Mouse (Mus musculus) CH12.LX (cell line): ENCODE results near the gene Inpp5b. TPM values are rescaled to one million over a fixed set of nuclear protein-coding genes. Genes with fewer than 3 reads are reported as not detected.

Experiments
- DNase-seq: peaks from one replicate; pipeline ENCODE4 v3.0.0-alpha.2; 2013; ENCODE audit errors: extremely low read depth
- H3K27ac ChIP-seq: 2 replicates; pipeline ENCODE4 v1.5.1; 2012; ENCODE audit warnings: low read depth, mild to moderate bottlenecking, control low read depth, moderate library complexity; ENCODE audit not compliant: insufficient read depth
- H3K27me3 ChIP-seq: replicated peaks from 2 replicates; pipeline ENCODE3; 2012; ENCODE audit warnings: inconsistent platforms
- H3K36me3 ChIP-seq, 2 experiments: replicated peaks in 1 of 2; 2 replicates each; pipeline versions ENCODE3 to v1.6.1; 2012; ENCODE audit warnings: inconsistent platforms in 1 of 2, low read length in 1 of 2, mild to moderate bottlenecking in 1 of 2, mixed read lengths in 1 of 2, moderate library complexity in 1 of 2; ENCODE audit not compliant: control insufficient read depth in 1 of 2, insufficient read depth in 1 of 2
- H3K4me1 ChIP-seq, 2 experiments: 2 replicates each; pipeline ENCODE4 v1.6.1; 2012; ENCODE audit warnings: inconsistent platforms in 1 of 2, moderate library complexity in 1 of 2; ENCODE audit not compliant: insufficient read depth in 2 of 2, control insufficient read depth in 1 of 2
- H3K4me2 ChIP-seq: 2 replicates; pipeline ENCODE4 v1.6.1; 2012; ENCODE audit warnings: low read depth, mild to moderate bottlenecking, control low read depth; ENCODE audit not compliant: poor library complexity, insufficient read depth, severe bottlenecking
- H3K4me3 ChIP-seq, 3 experiments: fragments of 150-350 bp in 1 of 3; sonication (generic) in 1 of 3; replicated peaks in 1 of 3; 2 replicates each; pipeline versions ENCODE3 to v1.5.1; 2011 to 2012; ENCODE audit warnings: low read depth in 2 of 3, low read length in 2 of 3, mild to moderate bottlenecking in 2 of 3, moderate library complexity in 2 of 3, control low read depth in 1 of 3, improper control_type of control experiment in 1 of 3, inconsistent platforms in 1 of 3, mixed read lengths in 1 of 3; ENCODE audit not compliant: poor library complexity in 1 of 3
- H3K79me2 ChIP-seq: replicated peaks from 2 replicates; pipeline ENCODE4 v1.6.1; 2012; ENCODE audit warnings: mild to moderate bottlenecking, moderate library complexity; ENCODE audit not compliant: control insufficient read depth, poor library complexity, insufficient read depth, severe bottlenecking; ENCODE audit errors: extremely low read depth
- H3K9ac ChIP-seq: 2 replicates; pipeline ENCODE4 v1.6.1; 2012; ENCODE audit warnings: low read depth, mild to moderate bottlenecking, control low read depth, moderate library complexity; ENCODE audit not compliant: insufficient read depth
- H3K9me3 ChIP-seq: replicated peaks from 2 replicates; pipeline ENCODE3; 2012; ENCODE audit warnings: low read length, inconsistent platforms, mixed read lengths
- BHLHE40 ChIP-seq: IDR thresholded peaks from 2 replicates; pipeline ENCODE4 v1.6.1; 2011; ENCODE audit warnings: mild to moderate bottlenecking, low read depth, low read length, improper control_type of control experiment
- CHD1 ChIP-seq: IDR thresholded peaks from 2 replicates; pipeline ENCODE4 v1.6.1; 2012; ENCODE audit warnings: low read depth, low read length, improper control_type of control experiment, inconsistent platforms
- CHD2 ChIP-seq: IDR thresholded peaks from 2 replicates; pipeline ENCODE4 v1.6.1; 2011; ENCODE audit warnings: low read length, improper control_type of control experiment
- E2F4 ChIP-seq: IDR thresholded peaks from 2 replicates; pipeline ENCODE4 v1.6.1; 2011; ENCODE audit warnings: low read depth, low read length, improper control_type of control experiment; ENCODE audit not compliant: insufficient replicate concordance
- ETS1 ChIP-seq: conservative IDR thresholded peaks from 2 replicates; pipeline ENCODE4 v1.6.1; 2012; ENCODE audit warnings: low read depth, mild to moderate bottlenecking, inconsistent platforms, low read length, improper control_type of control experiment, moderate library complexity
- GABPA ChIP-seq: IDR thresholded peaks from 2 replicates; pipeline ENCODE4 v1.6.1; 2012; ENCODE audit warnings: low read depth, low read length, improper control_type of control experiment, inconsistent platforms; ENCODE audit not compliant: insufficient replicate concordance
- KAT2A ChIP-seq: IDR thresholded peaks from 2 replicates; pipeline ENCODE4 v1.6.1; 2012; ENCODE audit warnings: low read length, improper control_type of control experiment, inconsistent platforms; ENCODE audit not compliant: insufficient replicate concordance
- MAZ ChIP-seq: IDR thresholded peaks from 2 replicates; pipeline ENCODE4 v1.6.1; 2012; ENCODE audit warnings: low read depth, mild to moderate bottlenecking, inconsistent platforms, low read length, improper control_type of control experiment, moderate library complexity
- MYC ChIP-seq: IDR thresholded peaks from 2 replicates; pipeline ENCODE4 v1.6.1; 2011; ENCODE audit warnings: low read depth, mild to moderate bottlenecking, improper control_type of control experiment, low read length
- PAX5 ChIP-seq: IDR thresholded peaks from 2 replicates; pipeline ENCODE4 v1.6.1; 2012; ENCODE audit warnings: low read length, inconsistent platforms, mixed read lengths
- RAD21 ChIP-seq: IDR thresholded peaks from 2 replicates; pipeline ENCODE4 v1.6.1; 2011; ENCODE audit warnings: low read depth, mild to moderate bottlenecking, low read length, improper control_type of control experiment, moderate library complexity
- TBP ChIP-seq: conservative IDR thresholded peaks from 2 replicates; pipeline ENCODE4 v1.6.1; 2011; ENCODE audit warnings: low read depth, low read length, improper control_type of control experiment
- TCF12 ChIP-seq: IDR thresholded peaks from 2 replicates; pipeline ENCODE4 v1.6.1; 2014; ENCODE audit warnings: low read depth, mild to moderate bottlenecking, inconsistent platforms, low read length, improper control_type of control experiment
- UBTF ChIP-seq: IDR thresholded peaks from 2 replicates; pipeline ENCODE4 v1.6.1; 2012; ENCODE audit warnings: low read depth, mild to moderate bottlenecking, inconsistent platforms, low read length, improper control_type of control experiment, moderate library complexity
- ZC3H11A ChIP-seq: IDR thresholded peaks from 2 replicates; pipeline ENCODE4 v1.6.1; 2012; ENCODE audit warnings: low read depth, mild to moderate bottlenecking, inconsistent platforms, low read length, improper control_type of control experiment
- ZKSCAN1 ChIP-seq: IDR thresholded peaks from 2 replicates; pipeline ENCODE4 v1.6.1; 2012; ENCODE audit warnings: low read depth, inconsistent platforms, low read length, improper control_type of control experiment, borderline replicate concordance
- ZMIZ1 ChIP-seq: IDR thresholded peaks from 2 replicates; pipeline ENCODE4 v1.6.1; 2012; ENCODE audit warnings: low read depth, mild to moderate bottlenecking, inconsistent platforms, low read length, improper control_type of control experiment
- dilution Hi-C: fragments of 300-500 bp; cut with MboI; formaldehyde crosslinking; loops from 2 replicates; pipeline ENCODE4 v1.14.3; 2020; ENCODE audit warnings: low sequenced_read_pairs; ENCODE audit not compliant: extremely low pct_unique_long_range_greater_than_20kb, extremely low pct_ligation_motif_present
- in situ Hi-C: fragments of 300-500 bp; cut with MboI; formaldehyde crosslinking; loops from 3 replicates; pipeline ENCODE4 v1.14.3; 2019; ENCODE audit warnings: low sequenced_read_pairs, low pct_ligation_motif_present, low pct_unique_long_range_greater_than_20kb, mixed read lengths
- polyA plus RNA-seq: library from polyadenylated mRNA; unstranded; fragments of >175 nt; gene quantifications from 2 replicates; pipeline ENCODE4 v1.2.1, GENCODE M21; 2012; ENCODE audit warnings: low read depth; ENCODE audit not compliant: insufficient read length
- total RNA-seq, 2 experiments: library from RNA; depleted of rRNA; stranded (reverse); fragments of 300-350 nt in 1 of 2; fragments of >200 nt in 1 of 2; gene quantifications; 2 replicates each; pipeline ENCODE4 v1.2.3; 2012 to 2014

Gene Inpp5b
- total and polyA plus RNA-seq, 3 experiments, result 25.6 to 34.0 (median 26.2) TPM

- TF ChIP-seq CHD1 (no peak), MYC (peak; percentile 84), ZC3H11A (no peak), PAX5 (no peak), RAD21 (no peak), ETS1 (no peak), UBTF (no peak), ZMIZ1 (peak; percentile 61; the same call in 1 of the 2 replicates), ZKSCAN1 (no peak; the same call in 1 of the 2 replicates), TBP (peak; percentile 80), KAT2A (peak; percentile 99)
Observed at GRCm38 (mm10) chr4:124693135-124693894, 48.3 kb upstream of the Inpp5b start, which contains the start of gene Utp11 (continued).

- Histone ChIP-seq H3K4me2 (no peak overlapping the region), H3K27ac (0 out of 2 replicates have a peak overlapping the region, but pooled peaks have one; percentile 44), H3K4me1 (peaks cover 4 to 41% of the 10 kb centered on the region in 2 experiments; a peak in 3 of 4 replicates), H3K9me3 (peaks cover 2% of the 10 kb centered on the region), H3K27me3 (no peaks in the 10 kb centered on the region), H3K79me2 (peaks cover 38% of the 10 kb centered on the region), H3K4me3 (no peak overlapping the region), H3K36me3 (peaks cover 0 to 6% of the 10 kb centered on the region in 2 experiments), H3K9ac (peak overlapping the region; percentile 35; the same call in 1 of the 2 replicates)
- dilution Hi-C loops, result no loop called here
- in situ Hi-C loops, result no loop called here
- TF ChIP-seq GABPA (no peak), RAD21 (no peak), E2F4 (no peak), MAZ (no peak), PAX5 (no peak), MYC (no peak), BHLHE40 (no peak), CHD1 (no peak), TCF12 (no peak), CHD2 (no peak)
- DNase-seq, result no peak
Observed at GRCm38 (mm10) chr4:124694572-124694971, 47.1 kb upstream of the Inpp5b start.
